Comparison of ENCODE assay signal across 29 mouse cellular contexts in the genomic region with DNA sequence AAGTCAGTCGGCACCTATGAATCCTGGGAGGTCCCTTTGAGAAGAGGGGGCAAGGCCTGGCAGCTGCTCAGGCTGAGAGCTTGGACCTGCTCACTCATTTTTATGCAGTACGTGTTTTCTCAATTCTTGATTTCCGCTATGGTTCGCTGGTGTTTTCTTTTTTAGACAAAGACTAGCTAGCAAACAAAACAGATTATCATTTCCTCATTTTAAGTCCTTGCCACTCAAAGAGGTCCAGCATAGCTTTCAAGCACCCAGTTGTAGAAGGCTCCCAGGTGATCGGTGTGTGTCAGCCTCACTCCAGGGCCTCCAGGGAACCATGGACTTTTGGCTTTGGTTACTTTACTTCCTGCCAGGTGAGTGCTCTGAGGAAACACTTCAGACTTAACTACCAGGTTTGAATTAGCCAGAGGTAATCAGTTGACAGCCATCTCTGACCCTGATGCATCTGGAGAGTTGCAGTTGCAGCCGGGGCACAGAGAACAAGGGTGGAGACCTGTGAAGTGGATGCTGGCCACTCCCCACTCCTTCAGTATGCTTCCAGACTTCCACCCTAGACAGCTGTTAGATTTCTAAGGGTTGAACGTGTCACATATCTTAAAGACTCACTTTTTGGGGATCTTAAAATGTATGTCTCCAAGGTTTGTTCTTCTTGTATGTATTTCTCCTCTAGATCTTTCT. TPM values are rescaled to one million over a fixed set of nuclear protein-coding genes. Genes with fewer than 3 reads are reported as not detected.
DNase-seq lines count a peak whose midpoint lies in the region; ATAC-seq and TF ChIP-seq lines count a peak whose summit lies in the region.
"Had no signal": no experiment of that assay in that cellular context is flagged by ENCODE, and none has a peak within 500 bp of the region (broad histone marks: within the 10 kb centered on the region; RNA-seq: fewer than 3 reads in every experiment).

Gene Fcmr, plus strand, starts transcription at position 129 of the 681 bp plus-strand sequence.

- H3K4me1 ChIP-seq in liver, adult 2 months (ENCODE audit: control insufficient read depth, insufficient read depth, low read length) = no peaks in the 10 kb centered on the region
- H3K4me1 ChIP-seq in liver, postnatal 0 days (ENCODE audit: insufficient read depth) = no peaks in the 10 kb centered on the region; the same call in 1 of the 2 replicates
- no peaks in the 10 kb centered on the region for H3K4me1 ChIP-seq in testis, adult 2 months (ENCODE audit: control insufficient read depth, insufficient read depth, low read length)
- no peaks in the 10 kb centered on the region for H3K4me1 ChIP-seq in hindbrain, embryonic 11.5 days (replicated peaks; ENCODE audit: control insufficient read depth, insufficient read depth, low read length)
- H3K4me1 ChIP-seq: embryonic facial prominence, embryonic 15.5 days; limb, embryonic 13.5 days; midbrain, embryonic 13.5 days had no signal

- H3K9ac ChIP-seq in liver, adult 2 months (ENCODE audit: low read depth, low read length) = no peak within 1 kb of the TSS
- H3K9ac ChIP-seq in liver, postnatal 0 days (replicated peaks) = no peak within 1 kb of the TSS
- no peak within 1 kb of the TSS for H3K9ac ChIP-seq in hindbrain, embryonic 11.5 days (ENCODE audit: low read depth, low read length)
- H3K9ac ChIP-seq: embryonic facial prominence, embryonic 15.5 days; limb, embryonic 13.5 days; liver, embryonic 14.5 days; midbrain, embryonic 13.5 days had no signal

- H3K9me3 ChIP-seq in liver, postnatal 0 days (ENCODE audit: low read length) = no peaks in the 10 kb centered on the region
- H3K9me3 ChIP-seq in hindbrain, embryonic 11.5 days (ENCODE audit: control insufficient read depth, low read length) = no peaks in the 10 kb centered on the region
- H3K9me3 ChIP-seq: embryonic facial prominence, embryonic 15.5 days; limb, embryonic 13.5 days; midbrain, embryonic 13.5 days had no signal

- TF ChIP-seq POLR2A in liver, adult 2 months (IDR thresholded peaks at IDR 0.05; ENCODE audit: extremely low read depth, insufficient read depth, low read length) = no peak
- no peak for TF ChIP-seq POLR2A in testis, adult 2 months (IDR thresholded peaks at IDR 0.05; ENCODE audit: control insufficient read depth, low read depth, low read length)

- H3K4me3 ChIP-seq in liver, adult 2 months (ENCODE audit: insufficient read depth, low read depth, low read length) = no peak within 1 kb of the TSS
- H3K4me3 ChIP-seq in liver, postnatal 0 days (ENCODE audit: low read depth, low read length) = no peak within 1 kb of the TSS
- H3K4me3 ChIP-seq in testis, adult 2 months (ENCODE audit: control insufficient read depth, low read depth, low read length) = no peak within 1 kb of the TSS
- no peak within 1 kb of the TSS for H3K4me3 ChIP-seq in hindbrain, embryonic 11.5 days (ENCODE audit: low read depth, low read length)
- H3K4me3 ChIP-seq: embryonic facial prominence, embryonic 15.5 days; limb, embryonic 13.5 days; midbrain, embryonic 13.5 days had no signal

- 79% methylated on average over 7 of the region's 7 CpGs for WGBS in liver, adult 2 months
- WGBS in liver, postnatal 0 days (ENCODE audit: insufficient replicate concordance) = 70% methylated on average over 7 of the region's 7 CpGs
- 88% methylated on average over 7 of the region's 7 CpGs for WGBS in hindbrain, embryonic 11.5 days

- peak; percentile 22 for DNase-seq in liver, adult 2 months (ENCODE audit: extremely low read depth, low read depth, low spot score)
- DNase-seq in liver, postnatal 0 days = no peak
- no peak for DNase-seq in testis, postnatal 10 days (ENCODE audit: low spot score)
- peak; percentile 7 for DNase-seq in skeletal muscle tissue, adult 2 months (ENCODE audit: low read depth, low spot score)
- DNase-seq in thymus, postnatal 36 days = no peak
- DNase-seq in hindbrain, embryonic 11.5 days (ENCODE audit: low spot score) = no peak
- DNase-seq: adrenal gland, postnatal 36 days; cerebellum, adult 11 months; cerebellum, adult 9-11 months; gastrocnemius, postnatal 10 days; kidney, adult 8-10 months; kidney, postnatal 25 days; right cerebral cortex, postnatal 14 days; thymus, postnatal 4 days had no signal

- H3K27ac ChIP-seq in liver, adult 2 months (replicated peaks; ENCODE audit: insufficient read depth, low read depth, low read length) = no peak within 1 kb of the TSS
- no peak within 1 kb of the TSS for H3K27ac ChIP-seq in liver, postnatal 0 days (ENCODE audit: low read depth)
- no peak within 1 kb of the TSS for H3K27ac ChIP-seq in testis, adult 2 months (ENCODE audit: control insufficient read depth, insufficient read depth, low read depth, low read length)
- no peak within 1 kb of the TSS for H3K27ac ChIP-seq in hindbrain, embryonic 11.5 days (ENCODE audit: low read depth, low read length)
- H3K27ac ChIP-seq: embryonic facial prominence, embryonic 15.5 days; limb, embryonic 13.5 days; liver, embryonic 14.5 days; midbrain, embryonic 13.5 days had no signal

- H3K27me3 ChIP-seq in liver, adult 2 months (ENCODE audit: control insufficient read depth, insufficient read depth, low read length) = no peaks in the 10 kb centered on the region
- no peaks in the 10 kb centered on the region for H3K27me3 ChIP-seq in liver, postnatal 0 days (ENCODE audit: insufficient read depth, low read length)
- no peaks in the 10 kb centered on the region for H3K27me3 ChIP-seq in testis, adult 2 months (ENCODE audit: control insufficient read depth, insufficient read depth, low read length)
- H3K27me3 ChIP-seq in hindbrain, embryonic 11.5 days (ENCODE audit: control insufficient read depth, insufficient read depth, low read length) = no peaks in the 10 kb centered on the region
- H3K27me3 ChIP-seq: embryonic facial prominence, embryonic 15.5 days; limb, embryonic 13.5 days; midbrain, embryonic 13.5 days had no signal

- no peaks in the 10 kb centered on the region for H3K36me3 ChIP-seq in liver, adult 2 months (ENCODE audit: control insufficient read depth, insufficient read depth, low read length)
- H3K36me3 ChIP-seq in liver, postnatal 0 days (replicated peaks; ENCODE audit: insufficient read depth, low read length) = no peaks in the 10 kb centered on the region
- no peaks in the 10 kb centered on the region for H3K36me3 ChIP-seq in testis, adult 2 months (ENCODE audit: control insufficient read depth, insufficient read depth, low read length)
- no peaks in the 10 kb centered on the region for H3K36me3 ChIP-seq in hindbrain, embryonic 11.5 days (ENCODE audit: control insufficient read depth, insufficient read depth, low read length)
- H3K36me3 ChIP-seq: embryonic facial prominence, embryonic 15.5 days; limb, embryonic 13.5 days; midbrain, embryonic 13.5 days had no signal

- no peaks in the 10 kb centered on the region for H3K79me2 ChIP-seq in liver, adult 2 months (ENCODE audit: control insufficient read depth, insufficient read depth, low read length)

- no peak within 1 kb of the TSS for H3K4me2 ChIP-seq in liver, postnatal 0 days (ENCODE audit: low read depth, low read length)
- no peak within 1 kb of the TSS for H3K4me2 ChIP-seq in hindbrain, embryonic 11.5 days (replicated peaks; ENCODE audit: low read depth, low read length)
- H3K4me2 ChIP-seq: embryonic facial prominence, embryonic 15.5 days; heart, embryonic 11.5 days; limb, embryonic 13.5 days; midbrain, embryonic 13.5 days had no signal

- TF ChIP-seq EP300 in liver, postnatal 0 days (IDR thresholded peaks at IDR 0.05; ENCODE audit: low read depth) = no peak

- ATAC-seq in liver, postnatal 0 days = no peak
- ATAC-seq in hindbrain, embryonic 11.5 days (ENCODE audit: low FRiP score) = no peak
- ATAC-seq: forebrain, embryonic 14.5 days; hindbrain, embryonic 16.5 days; lung, postnatal 0 days; midbrain, embryonic 13.5 days had no signal

- TF ChIP-seq CTCF in liver, adult 2 months (IDR thresholded peaks at IDR 0.05; ENCODE audit: low read depth, low read length) = no peak
- no peak for TF ChIP-seq CTCF in liver, postnatal 0 days (IDR thresholded peaks at IDR 0.05; ENCODE audit: low read depth)
- no peak for TF ChIP-seq CTCF in testis, adult 2 months (IDR thresholded peaks at IDR 0.05; ENCODE audit: control insufficient read depth, insufficient read depth, insufficient replicate concordance, low read depth, low read length)

RNA-seq across cellular contexts. Expression of gene Fcmr, which starts in this region (rescaled TPM):
- 0.09 and 0.54 TPM in 2 replicates for total RNA-seq in liver, adult 2 months (2014; rRNA removed)
- 0.81 and 2.6 TPM in 2 replicates for polyA plus RNA-seq in liver, adult 2 months (2012; rRNA removed)
- 1.00 and 1.1 TPM in 2 replicates for polyA plus RNA-seq in liver, postnatal 0 days (2015; fragmentation: Nextera tagmentation; extraction: Ambion mirVana)
- polyA plus RNA-seq in testis, adult 2 months (2012; rRNA removed) = 18.7 and 29.0 TPM in 2 replicates
- polyA plus RNA-seq in hindbrain, embryonic 11.5 days (2014; fragmentation: Nextera tagmentation; extraction: Ambion mirVana) = not detected in 2 replicates
- total RNA-seq: adrenal gland, postnatal 36 days; common myeloid progenitor, adult 5-6 weeks; ES-E14; hematopoietic stem cell, adult 5-6 weeks; layer of hippocampus, adult 8-10 months; left cerebral cortex, postnatal 25 days had no signal
- polyA plus RNA-seq: embryonic facial prominence, embryonic 15.5 days; forebrain, embryonic 14.5 days; limb, embryonic 13.5 days; liver, embryonic 14.5 days; midbrain, embryonic 13.5 days; neural tube, embryonic 11.5 days had no signal

Comparison
In these comparisons a context has a peak if more than half of its experiments do, and no peak if none do; other contexts are left out.
1. DNase-seq: peak in liver, adult 2 months (single experiment) and skeletal muscle tissue, adult 2 months (single experiment); none in liver, postnatal 0 days (single experiment), testis, postnatal 10 days (single experiment), thymus, postnatal 36 days (0 of 2) and hindbrain, embryonic 11.5 days (single experiment).